Mouse (Mus musculus) forebrain, postnatal 0 days (tissue): ENCODE measurements around the gene Dnajc7. TPM values are rescaled to one million over a fixed set of nuclear protein-coding genes. Genes with fewer than 3 reads are reported as not detected.

Experiments used
- ATAC-seq: fragments of 200-750 bp; cut with Nextera tagmentation; 2 replicates; pipeline ENCODE4 v1.8.0; 2017; ENCODE audit warnings: mild to moderate bottlenecking, moderate library complexity
- DNase-seq: peaks from one replicate; pipeline ENCODE4 v3.0.0-alpha.2; 2015
- H3K27ac ChIP-seq: fragments of 300-500 bp; sonication (generic); 2 replicates; pipeline ENCODE4 v1.5.1; 2014; ENCODE audit warnings: low read depth, mild to moderate bottlenecking, antibody characterized with exemption, low read length, moderate library complexity, mixed read lengths
- H3K27me3 ChIP-seq: fragments of 300-500 bp; sonication (generic); 2 replicates; pipeline ENCODE4 v1.6.1; 2014; ENCODE audit warnings: mild to moderate bottlenecking, low read length, mixed read lengths; ENCODE audit not compliant: insufficient read depth
- H3K36me3 ChIP-seq: fragments of 300-500 bp; sonication (generic); 2 replicates; pipeline ENCODE4 v1.6.1; 2014; ENCODE audit warnings: mild to moderate bottlenecking, moderate library complexity; ENCODE audit not compliant: insufficient read depth
- H3K4me1 ChIP-seq: fragments of 300-500 bp; sonication (generic); 2 replicates; pipeline ENCODE4 v1.6.1; 2014; ENCODE audit warnings: antibody characterized with exemption; ENCODE audit not compliant: insufficient read depth
- H3K4me2 ChIP-seq: fragments of 300-500 bp; sonication (generic); 2 replicates; pipeline ENCODE4 v1.6.1; 2014; ENCODE audit warnings: low read depth, mild to moderate bottlenecking, moderate library complexity
- H3K4me3 ChIP-seq: fragments of 300-500 bp; sonication (generic); 2 replicates; pipeline ENCODE4 v1.5.1; 2014; ENCODE audit warnings: low read depth, low read length, mixed read lengths
- H3K9ac ChIP-seq: fragments of 300-500 bp; sonication (generic); 2 replicates; pipeline ENCODE4 v1.6.1; 2014; ENCODE audit warnings: mild to moderate bottlenecking
- H3K9me3 ChIP-seq: fragments of 300-500 bp; sonication (generic); 2 replicates; pipeline ENCODE4 v1.6.1; 2016; ENCODE audit warnings: low read length
- CTCF ChIP-seq: sonication (generic); IDR thresholded peaks from 2 replicates; pipeline ENCODE4 v1.5.1; 2016; ENCODE audit warnings: antibody characterized with exemption, control low read depth, low read depth
- WGBS: fragments of 180-500 bp; shearing (Covaris S2); extraction: QIAGEN DNeasy Blood & Tissue Kit; methylation state at CpG from one replicate; pipeline ENCODE4 v1.1.7; 2014; 5-methylcytosine and 5-hydroxymethylcytosine counted together
- polyA plus RNA-seq: library from polyadenylated mRNA; unstranded; fragments of >200 nt; fragmentation: Nextera tagmentation; extraction: Ambion mirVana; gene quantifications from 2 replicates; pipeline ENCODE4 v1.2.1, GENCODE M21; 2015
- total RNA-seq: library from RNA; depleted of rRNA; stranded (reverse); fragments of >200 nt; gene quantifications from 2 replicates; pipeline ENCODE4 v1.2.3, GENCODE M21; 2014; rRNA removed

Gene Dnajc7
- total and polyA plus RNA-seq, 2 experiments from 2014 or later = 111 to 248 TPM

DNA sequence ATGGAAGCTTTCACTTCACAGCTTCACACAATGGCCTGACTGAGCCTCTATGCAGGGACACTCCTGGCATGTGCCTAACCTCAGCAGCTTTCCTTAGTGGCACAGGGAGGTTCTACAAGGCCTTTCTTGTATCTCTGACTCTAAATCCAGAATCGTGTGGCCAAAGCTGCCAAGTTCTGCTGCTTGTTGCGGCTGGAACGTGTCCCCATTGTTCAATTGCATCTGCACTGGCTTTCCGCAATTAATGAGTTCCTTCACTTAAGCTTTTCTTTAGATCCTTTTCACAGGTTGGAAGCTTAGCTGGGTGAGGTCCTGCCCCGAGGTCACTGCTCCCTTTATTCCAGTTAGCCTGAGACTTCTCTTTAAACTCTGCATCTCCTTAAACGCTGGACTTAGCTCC is 86.1 kb downstream of the Dnajc7 start:
- no peak for ATAC-seq
- H3K4me1 ChIP-seq = no peaks in the 10 kb centered on the region
- 6% methylated on average over 6 of the region's 6 CpGs for WGBS
- DNase-seq = no peak
- no peak for TF ChIP-seq CTCF
- H3K9ac ChIP-seq = no peak overlapping the region
- H3K27ac ChIP-seq = no peak overlapping the region
- H3K36me3 ChIP-seq = no peaks in the 10 kb centered on the region
- no peaks in the 10 kb centered on the region; the same call in 1 of the 2 replicates for H3K27me3 ChIP-seq
- no peaks in the 10 kb centered on the region for H3K9me3 ChIP-seq
- no peak overlapping the region for H3K4me2 ChIP-seq
- H3K4me3 ChIP-seq = no peak overlapping the region

Other genes starting within 250 kb of the Dnajc7 start
- gene Jup, start 222.4 kb downstream of the Dnajc7 start, total RNA-seq = 76.6 and 106 TPM in 2 replicates
- 59.4 and 67.0 TPM in 2 replicates for gene Jup, start 222.4 kb downstream of the Dnajc7 start, polyA plus RNA-seq
- gene P3h4, start 205.3 kb downstream of the Dnajc7 start, total RNA-seq = 16.8 and 27.1 TPM in 2 replicates
- gene P3h4, start 205.3 kb downstream of the Dnajc7 start, polyA plus RNA-seq = 17.9 and 19.8 TPM in 2 replicates
- 18.1 and 34.6 TPM in 2 replicates for gene Fkbp10, start 204.5 kb downstream of the Dnajc7 start, total RNA-seq
- 23.3 and 23.4 TPM in 2 replicates for gene Fkbp10, start 204.5 kb downstream of the Dnajc7 start, polyA plus RNA-seq
- 63.0 and 80.5 TPM in 2 replicates for gene Nt5c3b, start 178.4 kb downstream of the Dnajc7 start, total RNA-seq
- 113 and 118 TPM in 2 replicates for gene Nt5c3b, start 178.4 kb downstream of the Dnajc7 start, polyA plus RNA-seq
- gene Klhl10, start 178.3 kb downstream of the Dnajc7 start, total RNA-seq = 0.29 and 0.46 TPM in 2 replicates
- gene Klhl10, start 178.3 kb downstream of the Dnajc7 start, polyA plus RNA-seq = 0.53 and 0.65 TPM in 2 replicates
- 60.1 and 73.9 TPM in 2 replicates for gene Klhl11, start 147.4 kb downstream of the Dnajc7 start, total RNA-seq
- gene Klhl11, start 147.4 kb downstream of the Dnajc7 start, polyA plus RNA-seq = 7.8 and 9.6 TPM in 2 replicates
- gene Acly, start 92.2 kb downstream of the Dnajc7 start, total RNA-seq = 199 and 203 TPM in 2 replicates
- 89.9 and 109 TPM in 2 replicates for gene Acly, start 92.2 kb downstream of the Dnajc7 start, polyA plus RNA-seq
- gene Ttc25, start 74.6 kb downstream of the Dnajc7 start, total RNA-seq = 1.2 and 2.2 TPM in 2 replicates
- 1.1 and 1.8 TPM in 2 replicates for gene Ttc25, start 74.6 kb downstream of the Dnajc7 start, polyA plus RNA-seq
- gene Cnp, start 45.3 kb downstream of the Dnajc7 start, total RNA-seq = 37.3 and 41.5 TPM in 2 replicates
- gene Cnp, start 45.3 kb downstream of the Dnajc7 start, polyA plus RNA-seq = 44.8 and 56.2 TPM in 2 replicates
- gene Nkiras2, start 924 bp downstream of the Dnajc7 start, total RNA-seq = 83.0 and 100 TPM in 2 replicates
- 81.1 and 81.4 TPM in 2 replicates for gene Nkiras2, start 924 bp downstream of the Dnajc7 start, polyA plus RNA-seq
- 1.7 and 2.0 TPM in 2 replicates for gene Zfp385c, start 72.3 kb upstream of the Dnajc7 start, total RNA-seq
- 0.40 and 1.0 TPM in 2 replicates for gene Zfp385c, start 72.3 kb upstream of the Dnajc7 start, polyA plus RNA-seq
- gene Dhx58, start 84.1 kb upstream of the Dnajc7 start, total RNA-seq = 0.69 and 2.3 TPM in 2 replicates
- 1.0 and 1.5 TPM in 2 replicates for gene Dhx58, start 84.1 kb upstream of the Dnajc7 start, polyA plus RNA-seq
- gene Kat2a, start 92.3 kb upstream of the Dnajc7 start, total RNA-seq = 41.9 and 42.8 TPM in 2 replicates
- gene Kat2a, start 92.3 kb upstream of the Dnajc7 start, polyA plus RNA-seq = 59.9 and 67.0 TPM in 2 replicates
- gene Hspb9, start 93.7 kb upstream of the Dnajc7 start, total RNA-seq = not detected in 2 replicates
- 0.21 and 0.22 TPM in 2 replicates for gene Hspb9, start 93.7 kb upstream of the Dnajc7 start, polyA plus RNA-seq
- gene Rab5c, start 118.0 kb upstream of the Dnajc7 start, total RNA-seq = 208 and 211 TPM in 2 replicates
- 34.9 and 37.8 TPM in 2 replicates for gene Rab5c, start 118.0 kb upstream of the Dnajc7 start, polyA plus RNA-seq
- 7.2 and 12.3 TPM in 2 replicates for gene Kcnh4, start 139.8 kb upstream of the Dnajc7 start, total RNA-seq
- 3.2 and 4.4 TPM in 2 replicates for gene Kcnh4, start 139.8 kb upstream of the Dnajc7 start, polyA plus RNA-seq
- gene Hcrt, start 142.8 kb upstream of the Dnajc7 start, total RNA-seq = 1.8 and 7.1 TPM in 2 replicates
- gene Hcrt, start 142.8 kb upstream of the Dnajc7 start, polyA plus RNA-seq = 2.6 and 8.0 TPM in 2 replicates
- 6.1 and 7.3 TPM in 2 replicates for gene Ghdc, start 150.8 kb upstream of the Dnajc7 start, total RNA-seq
- 1.8 and 4.4 TPM in 2 replicates for gene Ghdc, start 150.8 kb upstream of the Dnajc7 start, polyA plus RNA-seq
- 17.8 and 22.6 TPM in 2 replicates for gene Stat5b, start 230.6 kb upstream of the Dnajc7 start, total RNA-seq
- 4.9 and 8.8 TPM in 2 replicates for gene Stat5b, start 230.6 kb upstream of the Dnajc7 start, polyA plus RNA-seq
- 2.0 and 2.6 TPM in 2 replicates for gene Stat5a, start 239.2 kb upstream of the Dnajc7 start, total RNA-seq
- 1.1 and 1.6 TPM in 2 replicates for gene Stat5a, start 239.2 kb upstream of the Dnajc7 start, polyA plus RNA-seq